Mouse (Mus musculus) yolk sac, embryonic 10.5 days (tissue): Measurements from ENCODE around the gene Hspbap1.

Source experiments
- DNase-seq: peaks from one replicate; pipeline ENCODE4 v3.0.0-alpha.2; 2017; ENCODE audit warnings: low spot score

Gene Hspbap1

GRCm38 (mm10) chr16:35872410-35873006, 102.3 kb downstream of the Hspbap1 start:
- no peak for DNase-seq

- DNase-seq = no peak
Observed at GRCm38 (mm10) chr16:35874416-35874815, 104.2 kb downstream of the Hspbap1 start.
